Mouse (Mus musculus) kidney, postnatal 0 days (tissue): ENCODE results near the gene Bnc1. TPM values are rescaled to one million over a fixed set of nuclear protein-coding genes. Genes with fewer than 3 reads are reported as not detected.

ENCODE experiments used
- ATAC-seq: fragments of 200-750 bp; cut with Nextera tagmentation; replicated peaks from 2 replicates; pipeline ENCODE4 v1.8.0; 2017; ENCODE audit warnings: low read depth, moderate number of reproducible peaks, moderate TSS enrichment, moderate library complexity; ENCODE audit not compliant: low FRiP score
- DNase-seq: peaks from one replicate; pipeline ENCODE4 v3.0.0-alpha.2; 2016; ENCODE audit warnings: low spot score
- H3K27ac ChIP-seq: fragments of 300-500 bp; sonication (generic); 2 replicates; pipeline ENCODE4 v1.5.1; 2014; ENCODE audit warnings: mild to moderate bottlenecking
- H3K27me3 ChIP-seq: fragments of 300-500 bp; sonication (generic); 2 replicates; pipeline ENCODE4 v1.6.1; 2014; ENCODE audit warnings: low read length, mixed read lengths; ENCODE audit not compliant: insufficient read depth
- H3K36me3 ChIP-seq: fragments of 300-500 bp; sonication (generic); 2 replicates; pipeline ENCODE4 v1.6.1; 2014; ENCODE audit warnings: low read length, mixed read lengths; ENCODE audit not compliant: insufficient read depth
- H3K4me1 ChIP-seq: fragments of 300-500 bp; sonication (generic); replicated peaks from 2 replicates; pipeline ENCODE4 v1.6.1; 2014; ENCODE audit warnings: antibody characterized with exemption, low read length, mixed read lengths; ENCODE audit not compliant: insufficient read depth
- H3K4me2 ChIP-seq: fragments of 300-500 bp; sonication (generic); 2 replicates; pipeline ENCODE4 v1.6.1; 2014; ENCODE audit warnings: mild to moderate bottlenecking, low read length, moderate library complexity, mixed read lengths
- H3K4me3 ChIP-seq: fragments of 300-500 bp; sonication (generic); replicated peaks from 2 replicates; pipeline ENCODE4 v1.5.1; 2014; ENCODE audit warnings: low read depth, low read length
- H3K9ac ChIP-seq: fragments of 300-500 bp; sonication (generic); 2 replicates; pipeline ENCODE4 v1.6.1; 2014; ENCODE audit warnings: low read depth, low read length
- H3K9me3 ChIP-seq: fragments of 300-500 bp; sonication (generic); replicated peaks from 2 replicates; pipeline ENCODE4 v1.6.1; 2016; ENCODE audit warnings: low read length, inconsistent platforms, mixed read lengths
- CTCF ChIP-seq: IDR thresholded peaks from 2 replicates; pipeline ENCODE4 v1.5.1; 2016; ENCODE audit warnings: antibody characterized with exemption, low read depth, mild to moderate bottlenecking, moderate library complexity
- WGBS: fragments of 180-500 bp; shearing (Covaris S2); extraction: QIAGEN DNeasy Blood & Tissue Kit; methylation state at CpG from one replicate; pipeline ENCODE4 v1.1.7; 2014; 5-methylcytosine and 5-hydroxymethylcytosine counted together
- polyA plus RNA-seq: library from polyadenylated mRNA; unstranded; fragments of >200 nt; fragmentation: Nextera tagmentation; extraction: Ambion mirVana; gene quantifications from 2 replicates; pipeline ENCODE4 v1.2.1, GENCODE M21; 2015

Gene Bnc1
- polyA plus RNA-seq, 1 experiment from 2014 or later, result 0.04 TPM

GRCm38 (mm10) chr7:81920314-81920713 is 71.8 kb downstream of the Bnc1 start:
- no peak for ATAC-seq
- Histone ChIP-seq H3K36me3 (no peaks in the 10 kb centered on the region), H3K9me3 (no peaks in the 10 kb centered on the region), H3K4me1 (no peaks in the 10 kb centered on the region), H3K27me3 (no peaks in the 10 kb centered on the region), H3K9ac (no peak overlapping the region), H3K4me2 (no peak overlapping the region), H3K4me3 (no peak overlapping the region), H3K27ac (no peak overlapping the region)
- 83% methylated on average over 4 of the region's 4 CpGs for WGBS
- TF ChIP-seq CTCF, result no peak
- no peak for DNase-seq

- Histone ChIP-seq H3K9ac (no peak overlapping the region), H3K27me3 (no peaks in the 10 kb centered on the region), H3K9me3 (no peaks in the 10 kb centered on the region), H3K4me2 (no peak overlapping the region), H3K36me3 (no peaks in the 10 kb centered on the region), H3K4me3 (no peak overlapping the region), H3K4me1 (no peaks in the 10 kb centered on the region), H3K27ac (no peak overlapping the region)
- ATAC-seq (no peak), DNase-seq (no peak)
- 69% methylated on average over 5 of the region's 5 CpGs for WGBS
- TF ChIP-seq CTCF, result no peak
Observed at GRCm38 (mm10) chr7:81918316-81918715, 73.8 kb downstream of the Bnc1 start.

Other genes starting within 250 kb of the Bnc1 start
- 173 and 175 TPM in 2 replicates for gene Ramac, start 229.4 kb downstream of the Bnc1 start, polyA plus RNA-seq
- 46.4 and 49.0 TPM in 2 replicates for gene 3110040N11Rik, start 202.8 kb downstream of the Bnc1 start, polyA plus RNA-seq
- gene Btbd1, start 162.9 kb downstream of the Bnc1 start, polyA plus RNA-seq, result 71.1 and 76.5 TPM in 2 replicates
- not detected in 2 replicates for gene Gm10160, start 136.5 kb downstream of the Bnc1 start, polyA plus RNA-seq
- 10.4 TPM in 2 replicates for gene Tm6sf1, start 133.3 kb downstream of the Bnc1 start, polyA plus RNA-seq
- 12.7 and 12.9 TPM in 2 replicates for gene Hdgfl3, start 57.8 kb downstream of the Bnc1 start, polyA plus RNA-seq
- 15.2 and 16.4 TPM in 2 replicates for gene Sh3gl3, start 181.5 kb upstream of the Bnc1 start, polyA plus RNA-seq